Mouse (Mus musculus) 3134 (cell line): Measurements from ENCODE around the gene Grip1.

ENCODE experiments used
- DNase-seq: peaks from one replicate; pipeline ENCODE4 v3.0.0-alpha.2; 2011; ENCODE audit warnings: low spot score; ENCODE audit not compliant: insufficient read length; ENCODE audit errors: extremely low read depth

The Grip1 gene

GRCm38 (mm10) chr10:119556346-119556745 is 102.7 kb downstream of the Grip1 start:
- no peak for DNase-seq

GRCm38 (mm10) chr10:119558432-119558831 is 104.8 kb downstream of the Grip1 start:
- no peak for DNase-seq

- no peak for DNase-seq
These were observed 111.2 kb downstream of the Grip1 start for GRCm38 (mm10) chr10:119564862-119565261.

- no peak for DNase-seq
These were observed 119.5 kb downstream of the Grip1 start for GRCm38 (mm10) chr10:119573134-119573533.

- DNase-seq = no peak
These were observed 122.2 kb downstream of the Grip1 start for GRCm38 (mm10) chr10:119575780-119576179.

GRCm38 (mm10) chr10:119580024-119580423 is 126.4 kb downstream of the Grip1 start:
- no peak for DNase-seq

- DNase-seq = no peak
These were observed 131.0 kb downstream of the Grip1 start for GRCm38 (mm10) chr10:119584666-119585065.

- no peak for DNase-seq
These were observed 133.3 kb downstream of the Grip1 start for GRCm38 (mm10) chr10:119586976-119587375.

- DNase-seq = no peak
These were observed 143.2 kb downstream of the Grip1 start for GRCm38 (mm10) chr10:119596822-119597221.

- DNase-seq = no peak
These were observed 153.9 kb downstream of the Grip1 start for GRCm38 (mm10) chr10:119607501-119607900.

GRCm38 (mm10) chr10:119608998-119609397 is 155.4 kb downstream of the Grip1 start:
- no peak for DNase-seq

GRCm38 (mm10) chr10:119610279-119610895 is 156.8 kb downstream of the Grip1 start:
- DNase-seq = peak; percentile 31

GRCm38 (mm10) chr10:119612034-119612433 is 158.4 kb downstream of the Grip1 start:
- DNase-seq = no peak

- no peak for DNase-seq
These were observed 161.1 kb downstream of the Grip1 start for GRCm38 (mm10) chr10:119614726-119615125.

GRCm38 (mm10) chr10:119615240-119615885 is 161.7 kb downstream of the Grip1 start:
- peak; percentile 76 for DNase-seq

GRCm38 (mm10) chr10:119616078-119616477 is 162.4 kb downstream of the Grip1 start:
- DNase-seq = no peak

GRCm38 (mm10) chr10:119628656-119629055 is 175.0 kb downstream of the Grip1 start:
- DNase-seq = no peak

GRCm38 (mm10) chr10:119630401-119630800 is 176.8 kb downstream of the Grip1 start:
- DNase-seq = no peak

GRCm38 (mm10) chr10:119631966-119632365 is 178.3 kb downstream of the Grip1 start:
- no peak for DNase-seq

GRCm38 (mm10) chr10:119634544-119634943 is 180.9 kb downstream of the Grip1 start:
- DNase-seq = peak; percentile 48

- DNase-seq = no peak
These were observed 186.9 kb downstream of the Grip1 start for GRCm38 (mm10) chr10:119640534-119640933.

GRCm38 (mm10) chr10:119641011-119641410 is 187.4 kb downstream of the Grip1 start:
- DNase-seq = no peak
